Mouse (Mus musculus) thymus, adult 2 months (tissue): ENCODE data around the gene Coch.

ENCODE experiments used
- CTCF ChIP-seq: fragments of 200-500 bp; IDR thresholded peaks from 2 replicates; pipeline ENCODE4 v1.5.1; 2012; ENCODE audit warnings: mild to moderate bottlenecking, control low read depth, low read length, moderate library complexity, borderline replicate concordance; ENCODE audit not compliant: control insufficient read depth, poor library complexity, insufficient read depth; ENCODE audit errors: extremely low read depth
- POLR2A ChIP-seq: fragments of 200-500 bp; IDR thresholded peaks from 2 replicates; pipeline ENCODE4 v1.6.1; 2012; ENCODE audit warnings: mild to moderate bottlenecking, low read length, control low read depth, moderate library complexity; ENCODE audit not compliant: control insufficient read depth, poor library complexity, insufficient read depth; ENCODE audit errors: extremely low read depth

GRCm38 (mm10) chr12:51567225-51567624, 25.9 kb upstream of the Coch start:
- TF ChIP-seq CTCF (no peak), POLR2A (no peak)
